8 mouse cellular contexts compared by ENCODE assay signal in genomic region chrX:75874332-75875291, GRCm38 (mm10). TPM values are rescaled to one million over a fixed set of nuclear protein-coding genes. Genes with fewer than 3 reads are reported as not detected.
DNase-seq lines count a peak whose midpoint lies in the region; ATAC-seq and TF ChIP-seq lines count a peak whose summit lies in the region.

Pls3 (minus strand) TSS chrX:75875182.

- peak; percentile 73 for DNase-seq in ES-E14 (ENCODE audit: low read depth, low spot score)
- DNase-seq in c-Kit-positive CD71-positive TER-119-positive erythroid progenitor cells, embryonic 14.5 days (ENCODE audit: low spot score): peak; percentile 34
- peak; percentile 92 for DNase-seq in kidney, postnatal 14 days
- peak; percentile 73 for DNase-seq in liver, embryonic 11.5 days (ENCODE audit: low spot score)
- peak; percentile 1 for DNase-seq in naive thymus-derived CD4-positive, alpha-beta T cell, adult 2 months (ENCODE audit: low read depth)
- DNase-seq in telencephalon, adult 2 months (ENCODE audit: low read depth, low spot score): peak; percentile 82

- H3K9ac ChIP-seq in ES-E14 (ENCODE audit: insufficient read depth, low read depth, low read length, poor library complexity, severe bottlenecking): peak within 1 kb of the TSS; percentile 63
- H3K9ac ChIP-seq in forebrain, embryonic 13.5 days: peak within 1 kb of the TSS; percentile 50
- H3K9ac ChIP-seq in heart, embryonic 16.5 days (ENCODE audit: low read length): peak within 1 kb of the TSS; percentile 79
- peak within 1 kb of the TSS; percentile 46 for H3K9ac ChIP-seq in liver, embryonic 11.5 days (ENCODE audit: low read depth, low read length)

- peak within 1 kb of the TSS; percentile 34 for H3K27ac ChIP-seq in ES-E14 (ENCODE audit: insufficient read depth, low read depth, low read length, poor library complexity, severe bottlenecking)
- H3K27ac ChIP-seq in forebrain, embryonic 13.5 days: no peak within 1 kb of the TSS
- H3K27ac ChIP-seq in heart, embryonic 16.5 days (ENCODE audit: low read length): peak within 1 kb of the TSS; percentile 90
- H3K27ac ChIP-seq in liver, embryonic 11.5 days (ENCODE audit: low read depth, low read length): peak within 1 kb of the TSS; percentile 15

- H3K9me3 ChIP-seq in ES-E14 (ENCODE audit: control insufficient read depth, insufficient read depth, low read depth, low read length): no peaks in the 10 kb centered on the region
- H3K9me3 ChIP-seq in forebrain, embryonic 13.5 days (replicated peaks): no peaks in the 10 kb centered on the region
- H3K9me3 ChIP-seq in heart, embryonic 16.5 days (replicated peaks; ENCODE audit: control insufficient read depth, low read length): no peaks in the 10 kb centered on the region
- no peaks in the 10 kb centered on the region for H3K9me3 ChIP-seq in liver, embryonic 11.5 days (ENCODE audit: control insufficient read depth, low read length)

- no peaks in the 10 kb centered on the region for H3K27me3 ChIP-seq in forebrain, embryonic 13.5 days
- no peaks in the 10 kb centered on the region for H3K27me3 ChIP-seq in heart, embryonic 16.5 days (ENCODE audit: control insufficient read depth, insufficient read depth, low read length)
- peaks cover 7% of the 10 kb centered on the region for H3K27me3 ChIP-seq in liver, embryonic 11.5 days (replicated peaks; ENCODE audit: control insufficient read depth, insufficient read depth, low read length)

- H3K36me3 ChIP-seq in ES-E14 (ENCODE audit: control insufficient read depth, insufficient read depth, low read length, poor library complexity, severe bottlenecking): no peaks in the 10 kb centered on the region
- H3K36me3 ChIP-seq in forebrain, embryonic 13.5 days (ENCODE audit: poor library complexity, severe bottlenecking): no peaks in the 10 kb centered on the region
- H3K36me3 ChIP-seq in heart, embryonic 16.5 days (ENCODE audit: control insufficient read depth, insufficient read depth): no peaks in the 10 kb centered on the region
- no peaks in the 10 kb centered on the region for H3K36me3 ChIP-seq in liver, embryonic 11.5 days (ENCODE audit: control insufficient read depth, insufficient read depth, low read length)

- WGBS in forebrain, embryonic 13.5 days: 13% methylated on average over 32 of the region's 45 CpGs
- WGBS in heart, embryonic 16.5 days: 7% methylated on average over 39 of the region's 45 CpGs
- 9% methylated on average over 41 of the region's 45 CpGs for WGBS in liver, embryonic 11.5 days

- H3K4me1 ChIP-seq in ES-E14 (ENCODE audit: control insufficient read depth in 2 of 2, insufficient read depth in 2 of 2, low read length in 2 of 2, poor library complexity in 1 of 2): no peaks in the 10 kb centered on the region
- peaks cover 5% of the 10 kb centered on the region; the same call in 1 of the 2 replicates for H3K4me1 ChIP-seq in forebrain, embryonic 13.5 days
- no peaks in the 10 kb centered on the region for H3K4me1 ChIP-seq in heart, embryonic 16.5 days (ENCODE audit: control insufficient read depth, insufficient read depth, low read length)
- no peaks in the 10 kb centered on the region; the same call in 1 of the 2 replicates for H3K4me1 ChIP-seq in liver, embryonic 11.5 days (replicated peaks; ENCODE audit: control insufficient read depth, insufficient read depth, low read length)

- peak; percentile 99 for ATAC-seq in forebrain, embryonic 13.5 days
- ATAC-seq in heart, embryonic 16.5 days (replicated peaks; ENCODE audit: extremely low read depth, insufficient read depth, low FRiP score): peak; percentile 97
- ATAC-seq in liver, embryonic 11.5 days (replicated peaks; ENCODE audit: low FRiP score): peak; percentile 99

- peak within 1 kb of the TSS; percentile 70 to 84 for H3K4me3 ChIP-seq in ES-E14 (ENCODE audit: insufficient read depth in 1 of 2, low read depth in 1 of 2, low read length in 2 of 2, poor library complexity in 1 of 2, severe bottlenecking in 1 of 2)
- H3K4me3 ChIP-seq in forebrain, embryonic 13.5 days: peak within 1 kb of the TSS; percentile 49
- peak within 1 kb of the TSS; percentile 66 for H3K4me3 ChIP-seq in heart, embryonic 16.5 days (ENCODE audit: low read length)
- peak within 1 kb of the TSS; percentile 50 for H3K4me3 ChIP-seq in liver, embryonic 11.5 days (ENCODE audit: low read depth, low read length)

- in situ Hi-C loops in ES-E14 (cut with MboI; ENCODE audit: low sequenced_read_pairs in 2 of 2, unreplicated experiment in 2 of 2): no loop called here

- peak within 1 kb of the TSS; percentile 61 for H3K4me2 ChIP-seq in forebrain, embryonic 13.5 days
- H3K4me2 ChIP-seq in heart, embryonic 16.5 days (ENCODE audit: low read depth, low read length): peak within 1 kb of the TSS; percentile 50
- peak within 1 kb of the TSS; percentile 72 for H3K4me2 ChIP-seq in liver, embryonic 11.5 days

TF ChIP-seq in ES-E14, 5 proteins besides CTCF, POLR2A, EP300 and RAD21:
- no peak for TF ChIP-seq ZC3H11A (IDR thresholded peaks at IDR 0.05; ENCODE audit: borderline replicate concordance, low read depth, low read length)
- no peak for TF ChIP-seq MAFK (IDR thresholded peaks at IDR 0.05; ENCODE audit: insufficient read depth, low read depth, low read length)
- TF ChIP-seq ZNF384 (IDR thresholded peaks at IDR 0.05; ENCODE audit: low read depth, low read length): no peak
- TF ChIP-seq HCFC1 (IDR thresholded peaks at IDR 0.05; ENCODE audit: borderline replicate concordance, insufficient read depth, low read length): no peak
- TF ChIP-seq CHD2 (IDR thresholded peaks at IDR 0.05; ENCODE audit: low read depth, low read length): no peak

RNA-seq across cellular contexts. Expression of gene Pls3, which starts in this region (rescaled TPM):
- 10.8 and 29.3 TPM in 2 replicates for total RNA-seq in ES-E14 (2012; rRNA removed)
- polyA plus RNA-seq in forebrain, embryonic 13.5 days (2015; fragmentation: Nextera tagmentation; extraction: Ambion mirVana): 37.6 and 41.4 TPM in 2 replicates
- polyA plus RNA-seq in heart, embryonic 16.5 days (2015; fragmentation: Nextera tagmentation; extraction: Ambion mirVana): 61.3 and 68.4 TPM in 2 replicates
- 52.0 and 55.1 TPM in 2 replicates for polyA plus RNA-seq in liver, embryonic 11.5 days (2014; fragmentation: Nextera tagmentation; extraction: Ambion mirVana)

Comparison
In these comparisons a context has a peak if more than half of its experiments do, and no peak if none do; other contexts are left out.
1. DNase-seq: peak in every context shown above with its lines; median percentile 92 in kidney, postnatal 14 days; 82 in telencephalon, adult 2 months; 73 in ES-E14; 73 in liver, embryonic 11.5 days; 34 in c-Kit-positive CD71-positive TER-119-positive erythroid progenitor cells, embryonic 14.5 days; 1 in naive thymus-derived CD4-positive, alpha-beta T cell, adult 2 months.